Mouse (Mus musculus): ENCODE results near the gene Tead3. TPM values are rescaled to one million over a fixed set of nuclear protein-coding genes. Genes with fewer than 3 reads are reported as not detected.
"Not testable (repeated sequence)": the region's sequence is repeated elsewhere in the genome, so short reads cannot be mapped to it uniquely, and the experiment has no call there.

Tead3 gene
- polyA plus RNA-seq, 1 experiment from 2014 or later: 1.4 TPM

GRCm38 (mm10) chr17:28337547-28337946, 13.1 kb downstream of the Tead3 start:
- H3K27ac ChIP-seq: no peak overlapping the region
- no peaks in the 10 kb centered on the region for H3K9me3 ChIP-seq (ENCODE audit: control insufficient read depth, low read length)
- no peaks in the 10 kb centered on the region for H3K36me3 ChIP-seq (replicated peaks; ENCODE audit: control insufficient read depth, insufficient read depth)
- peaks cover 8% of the 10 kb centered on the region for H3K4me1 ChIP-seq (replicated peaks; ENCODE audit: control insufficient read depth, insufficient read depth, low read length)
- H3K9ac ChIP-seq: no peak overlapping the region
- 89% methylated on average over 7 of the region's 7 CpGs for WGBS
- no peak overlapping the region for H3K4me3 ChIP-seq (replicated peaks; ENCODE audit: low read length)
- no peak for DNase-seq (ENCODE audit: low spot score)
- no peaks in the 10 kb centered on the region for H3K27me3 ChIP-seq (ENCODE audit: control insufficient read depth, insufficient read depth, low read length)
- no peak overlapping the region for H3K4me2 ChIP-seq (replicated peaks)
- no peak for ATAC-seq (ENCODE audit: low FRiP score)

GRCm38 (mm10) chr17:28335267-28335666, 15.3 kb downstream of the Tead3 start:
- H3K9ac ChIP-seq: no peak overlapping the region
- H3K27me3 ChIP-seq (ENCODE audit: control insufficient read depth, insufficient read depth, low read length): no peaks in the 10 kb centered on the region
- 0 out of 2 replicates have a peak, but pooled peaks cover 2% of the 10 kb centered on the region for H3K4me1 ChIP-seq (replicated peaks; ENCODE audit: control insufficient read depth, insufficient read depth, low read length)
- peaks cover 14% of the 10 kb centered on the region for H3K36me3 ChIP-seq (replicated peaks; ENCODE audit: control insufficient read depth, insufficient read depth)
- no peak for ATAC-seq (ENCODE audit: low FRiP score)
- H3K27ac ChIP-seq: no peak overlapping the region
- H3K9me3 ChIP-seq (ENCODE audit: control insufficient read depth, low read length): no peaks in the 10 kb centered on the region
- DNase-seq (ENCODE audit: low spot score): no peak
- no peak overlapping the region for H3K4me3 ChIP-seq (replicated peaks; ENCODE audit: low read length)
- 71% methylated on average over 10 of the region's 10 CpGs for whole genome bisulfite sequencing
- H3K4me2 ChIP-seq (replicated peaks): no peak overlapping the region

DNA sequence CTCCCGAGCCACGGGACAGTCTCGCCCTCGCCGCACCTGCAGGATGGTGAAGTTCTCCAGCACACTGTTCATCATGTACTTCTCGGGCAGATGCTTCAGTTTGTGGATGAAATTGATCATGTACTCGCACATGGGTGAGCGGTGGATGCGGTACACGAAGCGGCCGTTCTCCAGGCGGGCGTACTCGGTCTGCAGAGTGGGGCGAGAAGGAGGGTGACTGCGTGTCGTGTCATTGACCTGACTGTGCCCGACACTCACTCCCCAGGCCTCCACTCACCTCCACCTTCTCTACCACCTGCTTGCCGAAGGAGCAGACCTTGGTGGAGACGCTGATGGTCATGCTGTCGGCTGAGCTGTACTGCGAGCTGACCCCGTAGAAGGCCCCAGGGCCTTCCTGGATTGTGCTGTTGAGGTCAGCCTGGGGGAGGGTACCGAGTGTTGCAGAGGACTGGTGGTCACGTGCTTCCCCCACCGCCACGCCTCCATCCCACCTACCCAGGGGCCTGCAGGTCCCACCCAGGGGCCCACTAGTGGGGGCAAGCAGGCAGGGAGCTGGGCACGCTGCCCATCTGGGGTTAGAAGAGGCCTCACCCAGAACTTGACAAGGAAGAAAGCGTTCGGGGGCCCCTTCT, 17.6 kb downstream of the Tead3 start:
- no peak for ATAC-seq (ENCODE audit: low FRiP score)
- Histone ChIP-seq H3K27ac (no peak overlapping the region), H3K4me1 (replicated peaks; ENCODE audit: control insufficient read depth, insufficient read depth, low read length) (peaks cover 16% of the 10 kb centered on the region), H3K27me3 (ENCODE audit: control insufficient read depth, insufficient read depth, low read length) (no peaks in the 10 kb centered on the region), H3K9me3 (ENCODE audit: control insufficient read depth, low read length) (no peaks in the 10 kb centered on the region), H3K9ac (no peak overlapping the region), H3K4me3 (replicated peaks; ENCODE audit: low read length) (no peak overlapping the region), H3K36me3 (replicated peaks; ENCODE audit: control insufficient read depth, insufficient read depth) (peaks cover 22% of the 10 kb centered on the region), H3K4me2 (replicated peaks) (peak overlapping the region; percentile 3; the same call in 1 of the 2 replicates)
- 63% methylated on average over 31 of the region's 31 CpGs for WGBS
- DNase-seq (ENCODE audit: low spot score): no peak

- no peak for DNase-seq (ENCODE audit: low spot score)
- Histone ChIP-seq H3K4me3 (replicated peaks; ENCODE audit: low read length) (no peak overlapping the region), H3K36me3 (replicated peaks; ENCODE audit: control insufficient read depth, insufficient read depth) (peaks cover 22% of the 10 kb centered on the region), H3K27ac (no peak overlapping the region), H3K4me2 (replicated peaks) (no peak overlapping the region), H3K9ac (no peak overlapping the region), H3K4me1 (replicated peaks; ENCODE audit: control insufficient read depth, insufficient read depth, low read length) (peaks cover 23% of the 10 kb centered on the region), H3K27me3 (ENCODE audit: control insufficient read depth, insufficient read depth, low read length) (no peaks in the 10 kb centered on the region), H3K9me3 (ENCODE audit: control insufficient read depth, low read length) (no peaks in the 10 kb centered on the region)
- WGBS: 40% methylated on average over 13 of the region's 13 CpGs
- ATAC-seq (ENCODE audit: low FRiP score): no peak
These were observed 18.3 kb downstream of the Tead3 start for GRCm38 (mm10) chr17:28332113-28332914.

GRCm38 (mm10) chr17:28331241-28332112, 19.1 kb downstream of the Tead3 start:
- H3K4me3 ChIP-seq (replicated peaks; ENCODE audit: low read length): no peak overlapping the region
- 49% methylated on average over 5 of the region's 7 CpGs for WGBS
- H3K27me3 ChIP-seq (ENCODE audit: control insufficient read depth, insufficient read depth, low read length): no peaks in the 10 kb centered on the region
- ATAC-seq (ENCODE audit: low FRiP score): no peak
- peaks cover 22% of the 10 kb centered on the region for H3K36me3 ChIP-seq (replicated peaks; ENCODE audit: control insufficient read depth, insufficient read depth)
- H3K9me3 ChIP-seq (ENCODE audit: control insufficient read depth, low read length): no peaks in the 10 kb centered on the region
- DNase-seq (ENCODE audit: low spot score): no peak
- H3K9ac ChIP-seq: no peak overlapping the region
- H3K27ac ChIP-seq: no peak overlapping the region
- no peak overlapping the region for H3K4me2 ChIP-seq (replicated peaks)
- peaks cover 24% of the 10 kb centered on the region for H3K4me1 ChIP-seq (replicated peaks; ENCODE audit: control insufficient read depth, insufficient read depth, low read length)

GRCm38 (mm10) chr17:28330590-28330989, 20.0 kb downstream of the Tead3 start:
- not testable (repeated sequence) for ATAC-seq (ENCODE audit: low FRiP score); H3K4me2 ChIP-seq (replicated peaks); H3K27ac ChIP-seq; H3K4me3 ChIP-seq (replicated peaks; ENCODE audit: low read length); H3K9ac ChIP-seq; H3K27me3 ChIP-seq (ENCODE audit: control insufficient read depth, insufficient read depth, low read length); H3K9me3 ChIP-seq (ENCODE audit: control insufficient read depth, low read length); DNase-seq (ENCODE audit: low spot score)
- H3K36me3 ChIP-seq (replicated peaks; ENCODE audit: control insufficient read depth, insufficient read depth): peaks cover 22% of the 10 kb centered on the region
- 68% methylated on average over 6 of the region's 8 CpGs for WGBS
- peaks cover 24% of the 10 kb centered on the region for H3K4me1 ChIP-seq (replicated peaks; ENCODE audit: control insufficient read depth, insufficient read depth, low read length)

GRCm38 (mm10) chr17:28330232-28330546, 20.4 kb downstream of the Tead3 start:
- H3K4me3 ChIP-seq (replicated peaks; ENCODE audit: low read length): peak overlapping the region; percentile 89
- peak overlapping the region; percentile 99 for H3K9ac ChIP-seq
- no peak overlapping the region for H3K27ac ChIP-seq
- H3K9me3 ChIP-seq (ENCODE audit: control insufficient read depth, low read length): no peaks in the 10 kb centered on the region
- no peak for ATAC-seq (ENCODE audit: low FRiP score)
- peaks cover 24% of the 10 kb centered on the region for H3K4me1 ChIP-seq (replicated peaks; ENCODE audit: control insufficient read depth, insufficient read depth, low read length)
- WGBS: 55% methylated on average over 2 of the region's 2 CpGs
- peak overlapping the region; percentile 98 for H3K4me2 ChIP-seq (replicated peaks)
- H3K27me3 ChIP-seq (ENCODE audit: control insufficient read depth, insufficient read depth, low read length): no peaks in the 10 kb centered on the region
- DNase-seq (ENCODE audit: low spot score): no peak
- H3K36me3 ChIP-seq (replicated peaks; ENCODE audit: control insufficient read depth, insufficient read depth): peaks cover 22% of the 10 kb centered on the region

DNA sequence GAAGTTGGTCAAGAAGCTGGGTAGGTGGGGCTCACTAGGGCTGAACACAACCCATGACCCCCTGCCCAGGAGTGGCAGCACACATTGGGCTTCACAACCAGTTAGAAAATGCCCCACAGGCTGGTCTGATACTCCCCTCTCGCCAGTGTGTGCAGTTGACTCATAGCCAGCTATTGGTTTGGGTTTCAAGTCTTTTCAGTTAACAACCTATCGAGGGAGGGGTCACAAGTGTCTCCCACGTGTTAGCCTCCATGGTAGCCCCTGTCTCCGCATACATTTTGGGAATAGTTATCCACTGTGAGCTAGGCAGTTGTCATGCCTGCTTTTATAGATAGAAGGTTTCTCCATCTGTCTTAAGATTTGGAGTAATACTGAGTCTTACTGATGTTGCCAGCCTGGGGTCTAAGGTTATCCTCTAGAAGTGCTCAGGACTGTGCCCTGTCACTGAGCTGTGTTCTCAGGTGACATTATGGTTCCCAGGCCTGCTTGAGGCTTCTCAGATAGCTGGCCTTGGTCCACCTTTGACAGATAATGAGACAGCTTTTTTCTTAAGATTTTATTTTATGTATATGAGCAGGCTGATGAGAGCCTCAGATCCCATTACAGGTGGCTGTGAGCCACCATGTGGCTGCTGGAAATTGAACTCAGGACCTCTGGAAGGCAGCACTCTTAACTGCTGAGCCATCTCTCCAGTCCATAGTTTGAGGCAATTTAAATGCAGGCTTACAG, 20.9 kb downstream of the Tead3 start:
- 9% methylated on average over 4 of the region's 4 CpGs for WGBS
- H3K4me2 ChIP-seq (replicated peaks): peak overlapping the region; percentile 98
- H3K9ac ChIP-seq: peak overlapping the region; percentile 99
- H3K4me3 ChIP-seq (replicated peaks; ENCODE audit: low read length): peak overlapping the region; percentile 89
- H3K36me3 ChIP-seq (replicated peaks; ENCODE audit: control insufficient read depth, insufficient read depth): peaks cover 22% of the 10 kb centered on the region
- no peaks in the 10 kb centered on the region for H3K27me3 ChIP-seq (ENCODE audit: control insufficient read depth, insufficient read depth, low read length)
- H3K9me3 ChIP-seq (ENCODE audit: control insufficient read depth, low read length): no peaks in the 10 kb centered on the region
- DNase-seq (ENCODE audit: low spot score): no peak
- H3K27ac ChIP-seq: no peak overlapping the region
- H3K4me1 ChIP-seq (replicated peaks; ENCODE audit: control insufficient read depth, insufficient read depth, low read length): peaks cover 24% of the 10 kb centered on the region
- ATAC-seq (ENCODE audit: low FRiP score): no peak

Data from hindbrain, embryonic 14.5 days (tissue).